Mouse (Mus musculus): Measurements from ENCODE around the gene Bbs12.

DNA sequence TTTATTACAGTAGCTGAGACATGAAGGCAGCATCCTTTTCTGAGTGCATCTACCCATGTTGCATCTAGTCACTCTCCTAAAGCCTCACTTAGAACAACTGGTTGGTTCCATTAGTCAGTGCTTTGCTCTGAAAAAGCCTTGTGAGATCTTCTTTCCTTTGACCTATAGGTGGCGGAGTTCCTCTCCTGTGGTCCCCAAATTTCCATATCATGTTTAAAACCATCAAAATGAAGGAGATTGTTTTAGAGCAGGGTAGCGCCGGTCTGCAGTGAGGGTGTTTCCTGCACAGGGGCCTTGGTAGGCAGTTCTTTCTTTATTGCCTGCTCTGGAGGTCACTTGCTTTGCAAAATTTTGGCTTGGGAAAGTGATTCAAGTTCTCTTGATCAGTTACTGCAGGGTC, 12.0 kb downstream of the Bbs12 start:
- TF ChIP-seq CTCF (IDR thresholded peaks at IDR 0.05; ENCODE audit: borderline replicate concordance, insufficient read depth, low read length) (no peak), POLR2A (IDR thresholded peaks at IDR 0.05; ENCODE audit: low read depth, low read length) (no peak)
